Mouse (Mus musculus) hindbrain, embryonic 11.5 days (tissue): ENCODE measurements around the gene Akap9. TPM values are rescaled to one million over a fixed set of nuclear protein-coding genes. Genes with fewer than 3 reads are reported as not detected.

Source experiments
- ATAC-seq: fragments of 200-750 bp; cut with Nextera tagmentation; 2 replicates; pipeline ENCODE4 v1.8.0; 2017; ENCODE audit warnings: mild to moderate bottlenecking, moderate TSS enrichment, moderate library complexity; ENCODE audit not compliant: low FRiP score
- DNase-seq: peaks from one replicate; pipeline ENCODE4 v3.0.0-alpha.2; 2015; ENCODE audit warnings: low spot score
- H3K27ac ChIP-seq: fragments of 300-500 bp; sonication (generic); 2 replicates; pipeline ENCODE4 v1.5.1; 2014; ENCODE audit warnings: mild to moderate bottlenecking, low read depth, low read length
- H3K27me3 ChIP-seq: fragments of 300-500 bp; sonication (generic); 2 replicates; pipeline ENCODE4 v1.6.1; 2014; ENCODE audit warnings: mild to moderate bottlenecking, low read length, moderate library complexity, mixed read lengths; ENCODE audit not compliant: control insufficient read depth, insufficient read depth
- H3K36me3 ChIP-seq: fragments of 300-500 bp; sonication (generic); 2 replicates; pipeline ENCODE4 v1.6.1; 2014; ENCODE audit warnings: mild to moderate bottlenecking, low read length, moderate library complexity, mixed read lengths; ENCODE audit not compliant: control insufficient read depth, insufficient read depth
- H3K4me1 ChIP-seq: fragments of 300-500 bp; sonication (generic); replicated peaks from 2 replicates; pipeline ENCODE4 v1.6.1; 2014; ENCODE audit warnings: low read length, mixed read lengths; ENCODE audit not compliant: control insufficient read depth, insufficient read depth
- H3K4me2 ChIP-seq: fragments of 300-500 bp; sonication (generic); replicated peaks from 2 replicates; pipeline ENCODE4 v1.6.1; 2014; ENCODE audit warnings: mild to moderate bottlenecking, low read depth, low read length
- H3K4me3 ChIP-seq: fragments of 300-500 bp; sonication (generic); 2 replicates; pipeline ENCODE4 v1.5.1; 2014; ENCODE audit warnings: low read depth, low read length
- H3K9ac ChIP-seq: fragments of 300-500 bp; sonication (generic); 2 replicates; pipeline ENCODE4 v1.6.1; 2014; ENCODE audit warnings: low read depth, low read length
- H3K9me3 ChIP-seq: fragments of 300-500 bp; sonication (generic); 2 replicates; pipeline ENCODE4 v1.6.1; 2016; ENCODE audit warnings: low read length; ENCODE audit not compliant: control insufficient read depth
- WGBS: fragments of 180-500 bp; shearing (Covaris S2); extraction: QIAGEN DNeasy Blood & Tissue Kit; methylation state at CpG from one replicate; pipeline ENCODE4 v1.1.7; 2014; 5-methylcytosine and 5-hydroxymethylcytosine counted together
- polyA plus RNA-seq: library from polyadenylated mRNA; unstranded; fragments of >200 nt; fragmentation: Nextera tagmentation; extraction: Ambion mirVana; gene quantifications from 2 replicates; pipeline ENCODE4 v1.2.1, GENCODE M21; 2014

Gene Akap9
- polyA plus RNA-seq, 1 experiment from 2014 or later = 214 TPM

- Histone ChIP-seq H3K4me2 (peak overlapping the region; percentile 67), H3K9me3 (no peaks in the 10 kb centered on the region), H3K27me3 (no peaks in the 10 kb centered on the region), H3K4me3 (peak overlapping the region; percentile 94), H3K4me1 (peaks cover 4% of the 10 kb centered on the region; the same call in 1 of the 2 replicates), H3K27ac (peak overlapping the region; percentile 95), H3K36me3 (no peaks in the 10 kb centered on the region), H3K9ac (peak overlapping the region; percentile 99)
- 0% methylated on average over 12 of the region's 12 CpGs for WGBS
- peak; percentile 73 for ATAC-seq
- peak; percentile 73 for DNase-seq
Observed at GRCm38 (mm10) chr5:3928690-3929046, 814 bp downstream of the Akap9 start.

GRCm38 (mm10) chr5:3930760-3931159 lies 2.9 kb downstream of the Akap9 start:
- no peak overlapping the region for H3K4me2 ChIP-seq

GRCm38 (mm10) chr5:3931636-3932035 lies 3.8 kb downstream of the Akap9 start:
- ATAC-seq (no peak), DNase-seq (no peak)
- no peaks in the 10 kb centered on the region for H3K36me3 ChIP-seq
- no peaks in the 10 kb centered on the region for H3K27me3 ChIP-seq
- 86% methylated on average over 3 of the region's 3 CpGs for WGBS
- H3K9ac ChIP-seq = no peak overlapping the region
- no peak overlapping the region for H3K4me3 ChIP-seq
- H3K4me1 ChIP-seq = peaks cover 4% of the 10 kb centered on the region; the same call in 1 of the 2 replicates
- H3K4me2 ChIP-seq = no peak overlapping the region
- no peak overlapping the region for H3K27ac ChIP-seq
- H3K9me3 ChIP-seq = no peaks in the 10 kb centered on the region

More at GRCm38 (mm10) chr5:3930760-3931159, 2.9 kb downstream of the Akap9 start:
- peaks cover 4% of the 10 kb centered on the region; the same call in 1 of the 2 replicates for H3K4me1 ChIP-seq
- WGBS = 76% methylated on average over 5 of the region's 5 CpGs
- H3K27me3 ChIP-seq = no peaks in the 10 kb centered on the region
- no peaks in the 10 kb centered on the region for H3K36me3 ChIP-seq
- H3K9me3 ChIP-seq = no peaks in the 10 kb centered on the region
- H3K27ac ChIP-seq = no peak overlapping the region
- DNase-seq (no peak), ATAC-seq (no peak)
- H3K4me3 ChIP-seq = no peak overlapping the region
- no peak overlapping the region for H3K9ac ChIP-seq

GRCm38 (mm10) chr5:3933551-3933950 lies 5.7 kb downstream of the Akap9 start:
- WGBS = 90% methylated on average over 3 of the region's 3 CpGs
- H3K4me3 ChIP-seq = no peak overlapping the region
- no peaks in the 10 kb centered on the region for H3K9me3 ChIP-seq
- H3K36me3 ChIP-seq = 0 out of 2 replicates have a peak, but pooled peaks cover 1% of the 10 kb centered on the region
- no peak overlapping the region for H3K27ac ChIP-seq
- H3K9ac ChIP-seq = no peak overlapping the region
- H3K27me3 ChIP-seq = no peaks in the 10 kb centered on the region
- DNase-seq = no peak
- no peak overlapping the region for H3K4me2 ChIP-seq
- no peak for ATAC-seq
- H3K4me1 ChIP-seq = peaks cover 4% of the 10 kb centered on the region; the same call in 1 of the 2 replicates

- 94% methylated on average over 5 of the region's 5 CpGs for WGBS
- no peak for DNase-seq
- H3K4me2 ChIP-seq = no peak overlapping the region
- no peaks in the 10 kb centered on the region for H3K9me3 ChIP-seq
- no peak overlapping the region for H3K27ac ChIP-seq
- no peak for ATAC-seq
- no peak overlapping the region for H3K9ac ChIP-seq
- no peaks in the 10 kb centered on the region for H3K27me3 ChIP-seq
- 0 out of 2 replicates have a peak, but pooled peaks cover 2% of the 10 kb centered on the region for H3K36me3 ChIP-seq
- peaks cover 1% of the 10 kb centered on the region; the same call in 1 of the 2 replicates for H3K4me1 ChIP-seq
- H3K4me3 ChIP-seq = no peak overlapping the region
Observed at GRCm38 (mm10) chr5:3935266-3935665, 7.4 kb downstream of the Akap9 start.

GRCm38 (mm10) chr5:3935778-3936554 lies 8.1 kb downstream of the Akap9 start:
- Histone ChIP-seq H3K4me1 (no peaks in the 10 kb centered on the region), H3K4me3 (no peak overlapping the region), H3K27me3 (no peaks in the 10 kb centered on the region), H3K27ac (no peak overlapping the region), H3K9ac (no peak overlapping the region), H3K36me3 (0 out of 2 replicates have a peak, but pooled peaks cover 2% of the 10 kb centered on the region), H3K4me2 (no peak overlapping the region), H3K9me3 (no peaks in the 10 kb centered on the region)
- DNase-seq (no peak), ATAC-seq (no peak)
- WGBS = 95% methylated on average over 8 of the region's 8 CpGs

GRCm38 (mm10) chr5:3938905-3939304 lies 11.1 kb downstream of the Akap9 start:
- H3K27ac ChIP-seq = no peak overlapping the region
- H3K27me3 ChIP-seq = no peaks in the 10 kb centered on the region
- H3K36me3 ChIP-seq = 0 out of 2 replicates have a peak, but pooled peaks cover 2% of the 10 kb centered on the region
- H3K4me3 ChIP-seq = no peak overlapping the region
- H3K4me2 ChIP-seq = no peak overlapping the region
- no peaks in the 10 kb centered on the region for H3K9me3 ChIP-seq
- DNase-seq = no peak
- no peak for ATAC-seq
- no peaks in the 10 kb centered on the region for H3K4me1 ChIP-seq
- H3K9ac ChIP-seq = no peak overlapping the region
- WGBS = 94% methylated on average over 3 of the region's 3 CpGs

- no peak for ATAC-seq
- Histone ChIP-seq H3K27ac (no peak overlapping the region), H3K27me3 (no peaks in the 10 kb centered on the region), H3K4me1 (no peaks in the 10 kb centered on the region), H3K4me3 (no peak overlapping the region), H3K4me2 (no peak overlapping the region), H3K36me3 (0 out of 2 replicates have a peak, but pooled peaks cover 2% of the 10 kb centered on the region), H3K9me3 (no peaks in the 10 kb centered on the region), H3K9ac (no peak overlapping the region)
- 96% methylated on average over 5 of the region's 5 CpGs for WGBS
- no peak for DNase-seq
Observed at GRCm38 (mm10) chr5:3939335-3939734, 11.5 kb downstream of the Akap9 start.

- DNase-seq (no peak), ATAC-seq (no peak)
- no peaks in the 10 kb centered on the region for H3K4me1 ChIP-seq
- no peaks in the 10 kb centered on the region for H3K27me3 ChIP-seq
- H3K27ac ChIP-seq = no peak overlapping the region
- no peak overlapping the region for H3K9ac ChIP-seq
- 92% methylated on average over 2 of the region's 2 CpGs for WGBS
- H3K9me3 ChIP-seq = no peaks in the 10 kb centered on the region
- H3K4me2 ChIP-seq = no peak overlapping the region
- H3K36me3 ChIP-seq = 0 out of 2 replicates have a peak, but pooled peaks cover 2% of the 10 kb centered on the region
- no peak overlapping the region for H3K4me3 ChIP-seq
Observed at GRCm38 (mm10) chr5:3941240-3941639, 13.4 kb downstream of the Akap9 start.
